Mouse (Mus musculus) adipocyte (in vitro differentiated cells): ENCODE measurements around the gene Ranbp17.
"Not testable (repeated sequence)": the region's sequence is repeated elsewhere in the genome, so short reads cannot be mapped to it uniquely, and the experiment has no call there.

Source experiments
- DNase-seq: peaks from one replicate; pipeline ENCODE4 v3.0.0-alpha.2; 2016; ENCODE audit warnings: low spot score

Ranbp17 gene

GRCm38 (mm10) chr11:33513376-33513991, at the start of gene Ranbp17:
Ranbp17 (minus strand) TSS chr11:33513746.
- no peak for DNase-seq

- DNase-seq = no peak
Observed at GRCm38 (mm10) chr11:33554123-33554522, 40.6 kb upstream of the Ranbp17 start.

DNA sequence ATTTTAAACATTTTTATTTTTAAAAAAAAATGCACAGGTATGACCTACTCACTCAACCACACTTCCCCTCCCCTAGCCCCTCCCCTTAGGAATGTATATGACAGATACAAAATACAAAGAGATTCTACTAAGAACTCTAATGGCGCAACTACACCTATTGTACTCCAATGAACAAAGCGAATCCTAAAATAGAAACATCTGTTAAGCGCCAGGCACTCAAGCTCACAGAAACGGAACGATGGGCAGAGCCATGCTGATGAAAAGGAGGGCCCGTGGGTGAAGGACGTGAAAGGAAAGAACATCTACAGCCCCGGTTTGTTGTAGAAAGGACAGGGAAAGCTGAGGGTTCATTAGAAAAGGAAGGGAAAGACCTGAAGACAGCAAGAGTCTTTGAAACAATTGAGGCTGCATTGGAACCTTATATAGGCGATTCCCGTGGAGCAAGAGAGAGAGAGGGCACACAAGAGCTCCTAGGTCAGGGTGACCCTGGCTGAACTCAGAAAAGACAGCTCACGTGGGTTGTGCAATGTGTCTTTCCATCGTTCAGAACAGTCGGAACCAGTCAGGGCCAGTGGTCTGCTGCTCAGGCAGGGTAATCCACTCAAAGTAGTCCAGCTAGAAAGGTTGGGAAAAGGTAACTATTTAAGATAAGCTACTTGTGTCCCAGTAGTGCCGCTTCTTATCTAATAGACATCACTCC, 37.5 kb upstream of the Ranbp17 start:
- DNase-seq = no peak

- no peak for DNase-seq
Observed at GRCm38 (mm10) chr11:33547386-33547785, 33.8 kb upstream of the Ranbp17 start.

DNA sequence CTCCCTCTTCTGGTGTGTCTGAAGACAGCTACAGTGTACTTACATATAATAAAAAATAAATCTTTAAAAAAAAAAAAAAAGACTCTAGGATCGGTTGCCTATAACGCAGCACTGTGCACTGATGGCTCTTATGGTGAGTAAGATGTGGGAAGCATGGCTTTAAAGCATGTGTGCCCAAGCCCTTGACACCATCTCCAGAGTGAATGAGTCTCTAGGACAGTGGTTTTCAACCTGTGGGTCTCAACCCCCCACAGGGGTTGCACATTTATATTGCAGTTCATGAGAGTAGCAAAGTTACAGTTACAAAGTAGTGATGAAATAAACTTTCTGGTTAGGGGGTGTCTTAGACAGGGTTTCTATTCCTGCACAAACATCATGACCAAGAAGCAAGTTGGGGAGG, 31.4 kb upstream of the Ranbp17 start:
- no peak for DNase-seq

- no peak for DNase-seq
Observed at GRCm38 (mm10) chr11:33544121-33544520, 30.6 kb upstream of the Ranbp17 start.

DNA sequence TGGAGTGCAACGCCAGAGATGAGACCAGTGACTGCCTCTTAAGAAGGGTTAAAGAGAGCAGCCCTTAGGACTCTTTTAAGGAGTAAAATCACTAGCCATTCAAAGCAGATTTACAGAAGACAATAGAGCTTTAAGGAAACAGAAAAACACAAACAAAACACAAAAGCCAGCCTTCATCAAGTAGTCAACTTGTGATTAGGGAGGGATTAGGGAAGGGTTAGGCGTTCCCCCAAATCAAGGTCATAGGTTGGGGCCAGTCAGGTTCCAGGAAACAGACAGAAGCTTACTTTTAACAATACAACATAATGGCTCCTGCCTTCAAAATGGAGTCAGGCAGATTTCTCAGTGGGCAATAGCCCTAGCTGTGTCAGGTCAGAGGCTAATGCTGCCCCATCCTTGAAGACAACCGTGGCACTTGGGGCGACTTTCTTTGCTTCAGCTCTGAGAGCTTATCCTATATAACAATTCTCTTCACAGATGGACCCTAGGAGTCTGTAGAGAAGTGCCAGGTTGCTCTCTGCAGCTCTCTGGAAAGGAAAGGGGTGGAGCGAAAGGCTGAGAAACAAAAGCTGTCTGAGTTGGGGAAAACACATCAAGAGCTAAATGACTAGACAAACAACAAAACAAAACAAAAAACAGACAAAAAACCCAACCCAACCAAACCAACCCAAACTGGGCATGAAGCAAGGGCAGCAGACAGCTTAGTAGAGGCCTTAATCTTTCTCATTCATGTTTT, 24.0 kb upstream of the Ranbp17 start:
- DNase-seq = no peak

DNA sequence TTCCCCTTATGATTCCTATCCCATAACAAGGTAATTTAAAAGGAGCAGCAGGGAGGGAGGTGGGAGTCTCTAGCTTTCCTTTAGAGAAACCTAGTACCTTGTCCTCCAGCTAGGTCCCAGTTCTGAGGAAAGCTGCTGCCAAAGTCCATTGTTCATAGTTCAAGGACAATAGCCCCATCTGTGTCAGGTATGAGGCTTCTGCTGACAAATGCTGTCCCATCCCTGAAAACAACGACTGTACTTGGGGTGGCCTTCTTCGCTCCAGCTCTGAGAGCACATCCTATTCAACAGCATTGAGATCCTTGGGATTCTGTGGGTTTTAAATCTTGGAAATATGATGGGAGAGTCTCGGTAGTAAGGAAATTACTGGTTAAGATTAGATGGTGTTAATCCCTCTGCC, 23.1 kb upstream of the Ranbp17 start:
- no peak for DNase-seq

DNA sequence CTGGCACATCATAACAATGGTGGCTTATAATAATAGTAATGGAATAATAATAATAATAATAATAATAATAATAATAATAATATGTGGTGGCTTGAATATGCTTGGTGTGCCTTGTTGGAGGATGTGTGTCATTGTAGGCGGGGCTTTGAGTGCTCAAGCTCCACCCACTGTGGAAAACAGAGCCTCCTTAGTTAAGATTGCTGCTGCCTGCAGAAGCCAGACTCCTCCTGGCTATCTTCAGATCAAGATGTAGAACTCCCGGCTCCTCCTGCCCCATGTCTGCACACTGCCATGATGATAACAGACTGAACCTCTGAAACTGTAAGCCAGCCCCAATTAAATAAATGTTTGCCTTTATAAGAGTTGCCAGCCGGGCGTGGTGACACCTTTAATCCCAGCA, 21.0 kb upstream of the Ranbp17 start:
- DNase-seq = no peak

DNA sequence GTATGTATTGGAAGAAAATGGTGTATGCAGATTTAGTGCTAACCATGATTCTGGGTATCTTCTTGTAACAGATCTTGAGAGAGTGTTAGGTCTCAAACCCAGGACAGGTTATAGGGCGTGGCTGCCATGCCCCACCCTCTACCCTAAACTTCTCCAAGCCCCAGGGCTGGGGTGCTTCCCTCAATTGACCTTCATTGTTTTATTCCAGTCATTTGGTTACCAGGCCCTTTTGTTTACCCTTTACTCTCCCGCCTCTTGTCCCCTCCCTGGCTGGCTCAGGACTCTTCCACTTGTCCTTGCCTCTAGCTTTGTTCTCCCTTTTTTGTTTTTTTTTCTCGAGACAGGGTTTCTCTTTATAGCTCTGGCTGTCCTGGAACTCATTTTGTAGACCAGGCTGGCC, 20.0 kb upstream of the Ranbp17 start:
- DNase-seq = no peak

DNA sequence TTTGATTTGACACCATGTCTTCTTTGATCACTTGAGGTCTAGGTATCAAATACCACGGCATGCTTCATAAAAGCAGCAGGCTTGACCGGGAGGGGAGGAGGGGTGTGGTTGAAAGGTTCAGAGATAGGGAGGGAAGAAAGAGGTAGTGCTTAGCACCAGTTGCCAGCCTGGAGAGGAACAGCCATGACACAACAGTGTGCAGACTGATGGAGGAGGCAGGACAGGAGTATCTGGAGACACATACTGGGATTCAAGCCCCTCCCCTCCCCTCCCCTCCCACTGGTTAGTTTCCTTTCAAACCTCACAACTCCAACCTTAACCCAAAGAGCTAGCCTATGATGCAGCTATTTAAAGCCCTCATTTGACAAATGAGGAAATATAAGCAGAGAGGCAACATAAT, 16.0 kb upstream of the Ranbp17 start:
- no peak for DNase-seq

DNA sequence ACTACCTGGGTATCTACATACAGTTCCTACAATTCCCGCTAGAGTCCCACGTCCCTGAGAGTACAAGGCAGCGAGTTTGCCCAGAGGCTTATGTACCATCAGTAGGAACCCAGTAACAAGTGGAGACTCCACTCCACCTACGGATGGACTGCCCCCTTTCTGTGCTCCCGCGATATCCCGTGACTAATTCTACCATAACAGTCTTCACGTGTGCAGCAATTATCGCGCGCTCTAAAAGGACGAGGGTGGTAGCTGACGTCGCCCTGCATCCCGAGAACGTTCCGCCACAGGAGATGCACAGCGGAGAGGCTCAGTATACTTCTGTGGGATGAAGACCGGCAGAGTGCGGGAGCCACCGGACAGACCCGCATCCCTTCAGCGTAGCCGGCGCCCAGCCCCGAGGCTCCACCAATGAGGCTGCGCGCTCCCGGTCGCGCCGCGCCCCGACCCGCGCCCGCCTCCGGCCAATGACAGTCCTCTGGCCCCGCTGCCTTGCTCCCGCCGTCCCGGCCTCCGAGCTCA, 631 bp downstream of the Ranbp17 start:
- DNase-seq = no peak

DNA sequence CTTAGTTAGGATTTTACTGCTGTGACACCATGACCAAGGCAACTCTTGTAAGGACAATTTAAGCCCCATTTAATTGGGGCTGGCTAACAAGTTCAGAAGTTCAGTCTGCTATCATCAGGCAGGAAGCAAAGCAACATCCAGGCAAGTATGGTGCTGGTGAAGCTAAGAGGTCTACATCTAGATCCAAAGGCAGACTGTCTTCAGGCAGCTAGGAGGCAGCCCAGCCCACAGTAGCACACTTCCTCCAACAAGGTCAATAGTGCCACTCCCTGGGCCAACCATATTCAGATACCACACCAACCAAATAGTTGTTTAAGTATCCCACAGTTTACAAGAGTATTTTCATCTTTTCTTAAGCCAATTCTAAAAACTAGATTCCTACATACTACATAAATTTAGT, 4.1 kb downstream of the Ranbp17 start:
- no peak for DNase-seq

- DNase-seq = no peak
Observed at GRCm38 (mm10) chr11:33485746-33486145, 27.8 kb downstream of the Ranbp17 start.

DNA sequence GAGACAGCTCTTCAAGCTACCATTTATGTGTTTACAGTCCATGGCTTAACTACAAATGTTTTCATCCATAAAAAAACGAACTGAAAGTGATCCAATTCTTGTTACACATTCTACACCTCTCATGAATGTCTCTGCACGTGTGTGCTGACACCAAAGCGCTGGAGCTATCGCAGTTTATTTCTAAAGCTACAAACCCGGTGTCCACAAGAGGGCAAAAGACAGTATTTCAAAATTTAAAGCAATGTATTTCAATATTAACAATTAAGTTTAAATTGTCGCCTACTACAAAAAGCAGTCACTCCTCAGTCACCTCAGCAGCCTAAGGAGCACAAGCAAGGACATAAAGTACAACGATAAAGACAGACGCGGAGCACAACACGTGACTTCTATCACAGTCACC, 33.1 kb downstream of the Ranbp17 start:
- no peak for DNase-seq

DNA sequence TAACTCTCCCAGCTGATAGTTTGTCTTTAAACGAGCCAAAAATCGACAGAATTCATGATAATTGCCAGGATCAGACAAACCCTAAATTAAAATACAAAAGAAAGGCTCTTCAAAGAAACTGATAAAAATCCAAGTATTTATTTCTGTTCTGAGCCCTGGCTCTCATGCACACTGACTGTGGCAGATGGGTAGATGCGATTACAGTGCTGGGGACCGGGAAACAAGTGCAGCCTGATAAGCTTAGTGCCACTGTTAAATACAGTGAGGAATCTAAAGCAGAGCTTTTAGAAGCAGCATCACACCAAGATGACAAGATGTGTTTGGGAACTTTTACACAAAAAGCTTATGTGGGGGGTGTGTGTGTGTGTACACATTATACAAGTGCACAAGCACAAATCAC, 34.3 kb downstream of the Ranbp17 start:
- DNase-seq = no peak

- no peak for DNase-seq
Observed at GRCm38 (mm10) chr11:33476634-33477033, 36.9 kb downstream of the Ranbp17 start.

DNA sequence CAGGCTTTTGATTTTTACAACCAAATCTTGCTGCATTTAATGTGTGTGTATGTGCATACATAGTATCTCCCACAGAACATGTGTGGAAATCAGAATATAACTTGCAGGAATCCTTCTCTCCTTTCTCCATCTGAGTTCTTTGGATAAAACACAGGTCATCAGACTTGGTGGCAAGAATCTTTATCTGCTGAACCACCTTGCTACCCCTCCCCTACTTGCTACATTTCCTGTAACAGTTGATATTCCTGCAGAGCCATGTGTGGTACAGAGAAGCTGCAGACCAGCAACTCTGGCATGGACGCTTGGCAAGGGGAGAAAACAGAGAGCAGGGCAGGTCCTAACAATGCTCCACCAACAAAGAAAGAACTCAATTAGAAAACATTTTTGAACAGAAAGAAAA, 52.4 kb downstream of the Ranbp17 start:
- DNase-seq = no peak

DNA sequence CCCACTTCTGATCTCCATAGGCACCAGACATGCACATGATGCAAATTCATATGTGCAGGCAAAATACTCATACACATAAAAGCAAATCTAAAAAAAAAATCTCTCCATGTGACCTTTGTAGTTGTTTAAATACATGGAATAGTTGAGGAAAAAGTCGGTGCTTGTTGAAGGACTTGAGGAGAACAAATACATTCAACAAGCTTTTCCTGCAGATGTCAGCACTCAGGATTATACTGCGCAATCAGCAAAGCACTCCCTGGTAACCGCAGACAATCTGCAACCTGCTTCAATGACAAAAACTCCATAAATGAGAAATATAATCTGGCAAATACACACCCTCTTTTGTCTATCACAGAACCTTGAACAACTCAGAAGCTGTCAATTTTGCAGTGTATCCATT, 59.5 kb downstream of the Ranbp17 start:
- no peak for DNase-seq

DNA sequence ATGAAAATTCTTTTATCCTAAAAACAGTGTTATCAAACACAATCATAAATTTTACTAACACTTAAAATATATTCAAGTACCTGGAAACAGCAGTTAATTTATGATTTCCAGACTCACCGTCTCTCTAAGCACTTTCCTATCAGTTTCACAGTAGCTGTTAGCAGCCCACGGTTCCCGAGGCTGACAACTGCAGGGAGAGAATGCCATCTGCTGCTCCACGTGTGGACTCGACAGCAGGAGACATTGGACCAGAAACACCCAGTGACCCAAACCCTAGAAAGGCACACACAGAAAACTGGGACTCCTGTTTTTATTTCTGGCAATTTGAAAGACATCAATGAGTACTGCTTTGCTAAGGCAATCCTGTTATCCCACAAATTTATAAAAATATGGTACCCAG, 79.7 kb downstream of the Ranbp17 start:
- DNase-seq = no peak

DNA sequence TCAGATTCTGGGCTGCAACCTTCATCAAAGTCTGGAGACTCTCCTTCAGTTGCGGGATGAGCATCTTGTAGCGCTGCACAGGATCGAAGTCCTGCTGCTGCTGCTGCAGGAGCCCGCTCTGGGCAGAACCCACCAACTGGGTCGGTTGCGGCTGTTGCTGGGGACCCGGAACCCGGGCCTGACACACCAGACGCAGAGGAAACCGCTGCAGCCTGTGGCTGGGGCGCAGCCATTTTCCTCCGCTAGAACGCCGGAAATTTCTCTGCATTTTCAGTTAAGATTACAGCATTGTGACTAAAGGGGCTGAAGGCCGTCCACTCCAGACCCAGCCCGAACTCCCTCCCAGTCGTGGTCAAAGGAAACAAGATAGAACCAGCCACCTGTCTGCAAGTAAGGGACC, 85.3 kb downstream of the Ranbp17 start:
- DNase-seq = not testable (repeated sequence)

GRCm38 (mm10) chr11:33427789-33428188, 85.8 kb downstream of the Ranbp17 start:
- not testable (repeated sequence) for DNase-seq

- DNase-seq = no peak
Observed at GRCm38 (mm10) chr11:33422226-33422625, 91.3 kb downstream of the Ranbp17 start.
